ENCODE assay signal across 12 mouse cellular contexts in genomic region chr9:61391570-61392337, GRCm38 (mm10). TPM values are rescaled to one million over a fixed set of nuclear protein-coding genes. Genes with fewer than 3 reads are reported as not detected.
DNase-seq lines count a peak whose midpoint lies in the region; ATAC-seq lines count a peak whose summit lies in the region.
"Had no signal": no experiment of that assay in that cellular context is flagged by ENCODE, and none has a peak within 500 bp of the region (broad histone marks: within the 10 kb centered on the region; RNA-seq: fewer than 3 reads in every experiment).

No protein-coding gene starts in this region.

- ATAC-seq in midbrain, embryonic 13.5 days, result no peak
- ATAC-seq in midbrain, embryonic 11.5 days (ENCODE audit: low FRiP score), result no peak
- peak; percentile 57 for ATAC-seq in monocyte, adult 5-6 weeks (replicated peaks; ENCODE audit: insufficient number of reproducible peaks, low FRiP score, low TSS enrichment, poor library complexity, severe bottlenecking)
- ATAC-seq: CD4-positive, CD25-positive, alpha-beta regulatory T cell, adult 4 months had no signal

- no peak overlapping the region for H3K4me3 ChIP-seq in midbrain, embryonic 13.5 days (replicated peaks)
- H3K4me3 ChIP-seq in midbrain, embryonic 11.5 days (ENCODE audit: low read depth, low read length), result no peak overlapping the region

- H3K9me3 ChIP-seq in midbrain, embryonic 13.5 days, result no peaks in the 10 kb centered on the region
- no peaks in the 10 kb centered on the region for H3K9me3 ChIP-seq in midbrain, embryonic 11.5 days (ENCODE audit: control insufficient read depth, low read length)

- peaks cover 98% of the 10 kb centered on the region for H3K4me1 ChIP-seq in midbrain, embryonic 13.5 days (replicated peaks)
- peaks cover 85% of the 10 kb centered on the region for H3K4me1 ChIP-seq in midbrain, embryonic 11.5 days (ENCODE audit: control insufficient read depth, insufficient read depth, low read length)

- peak overlapping the region; percentile 5 for H3K4me2 ChIP-seq in midbrain, embryonic 13.5 days (replicated peaks)
- no peak overlapping the region for H3K4me2 ChIP-seq in midbrain, embryonic 11.5 days

- peak overlapping the region; percentile 16; the same call in 1 of the 2 replicates for H3K9ac ChIP-seq in midbrain, embryonic 13.5 days (replicated peaks)
- H3K9ac ChIP-seq in midbrain, embryonic 11.5 days (ENCODE audit: low read length), result no peak overlapping the region
- H3K9ac ChIP-seq: liver, embryonic 14.5 days had no signal

- peaks cover 16% of the 10 kb centered on the region; the same call in 1 of the 2 replicates for H3K27me3 ChIP-seq in midbrain, embryonic 13.5 days
- H3K27me3 ChIP-seq in midbrain, embryonic 11.5 days (ENCODE audit: control insufficient read depth, insufficient read depth, low read length), result no peaks in the 10 kb centered on the region; the same call in 1 of the 2 replicates

- H3K27ac ChIP-seq in midbrain, embryonic 13.5 days, result peak overlapping the region; percentile 51; the same call in 1 of the 2 replicates
- H3K27ac ChIP-seq in midbrain, embryonic 11.5 days (ENCODE audit: low read depth, low read length), result no peak overlapping the region
- H3K27ac ChIP-seq: liver, embryonic 14.5 days had no signal

- H3K36me3 ChIP-seq in midbrain, embryonic 13.5 days, result peaks cover 62% of the 10 kb centered on the region
- peaks cover 21% of the 10 kb centered on the region for H3K36me3 ChIP-seq in midbrain, embryonic 11.5 days (ENCODE audit: control insufficient read depth, insufficient read depth, low read length)

- DNase-seq in heart, adult 11 months, result peak; percentile 93
- no peak for DNase-seq in heart, postnatal 10 days
- no peak for DNase-seq in midbrain, embryonic 11.5 days (ENCODE audit: low spot score, missing footprints)
- DNase-seq in adrenal gland, postnatal 36 days, result peak; percentile 66 to 72
- no peak for DNase-seq in Muller cell, postnatal 12 days (ENCODE audit: inconsistent ontology term)
- DNase-seq: cerebellum, adult 11 months; heart, postnatal 4 days; right cerebral cortex, postnatal 14 days had no signal

- 49% methylated on average over 5 of the region's 5 CpGs for WGBS in midbrain, embryonic 13.5 days
- 51% methylated on average over 5 of the region's 5 CpGs for WGBS in midbrain, embryonic 11.5 days

- intact Hi-C loops in heart, postnatal 10 days (cut with DNase I), result no loop called here

RNA-seq across cellular contexts. Expression of gene Tle3, which starts 19.6 kb away (rescaled TPM):
- 10 to 100 TPM; 26.9 to 27.4 TPM for total RNA-seq in heart, postnatal 10 days (2021)
- 40.7 and 50.8 TPM in 2 replicates for polyA plus RNA-seq in midbrain, embryonic 13.5 days (2015; fragmentation: Nextera tagmentation; extraction: Ambion mirVana)
- polyA plus RNA-seq in midbrain, embryonic 11.5 days (2014; fragmentation: Nextera tagmentation; extraction: Ambion mirVana), result 38.2 and 38.9 TPM in 2 replicates
- total RNA-seq in adrenal gland, postnatal 36 days (2021), result 100 to 1,000 TPM; 121 to 144 TPM
- total RNA-seq in monocyte, adult 5-6 weeks (2017), result 96.0 to 177 TPM (median 119 TPM) in 3 replicates

Comparison
In these comparisons a context has a peak if more than half of its experiments do, and no peak if none do; other contexts are left out.
1. DNase-seq: peak in heart, adult 11 months (single experiment) and adrenal gland, postnatal 36 days (2 of 2); none in heart, postnatal 10 days (0 of 2), midbrain, embryonic 11.5 days (single experiment) and Muller cell, postnatal 12 days (single experiment).